Mouse (Mus musculus) megakaryocyte, adult 5-6 weeks (primary cell): ENCODE results near the gene 4930544D05Rik. TPM values are rescaled to one million over a fixed set of nuclear protein-coding genes. Genes with fewer than 3 reads are reported as not detected.
A peak's percentile ranks its signal among the peaks of the same experiment; 100 is the strongest.

ENCODE experiments used
- ATAC-seq: 2 replicates; pipeline ENCODE4 v1.8.0; 2016; ENCODE audit warnings: mild to moderate bottlenecking, inconsistent platforms; ENCODE audit not compliant: poor library complexity, severe bottlenecking
- total RNA-seq, 2 experiments: library from RNA; stranded (forward) in 1 of 2; stranded (reverse) in 1 of 2; fragments of 153-499, 151-499 nt in 1 of 2; fragments of 221-1000, 200-1000 nt in 1 of 2; gene quantifications; 2 replicates each; pipeline versions ENCODE4 v1.2.3 to v1.2.4; 2015 to 2017

Gene 4930544D05Rik
- total RNA-seq, 2 experiments from 2014 or later, result not detected

GRCm38 (mm10) chr11:70654198-70654922 lies 38.7 kb downstream of the 4930544D05Rik start, which contains the start of gene Pfn1:
Gene Pfn1, minus strand, starts transcription at chr11:70654644.
- peak; percentile 53 for ATAC-seq

- peak; percentile 32 for ATAC-seq
These were observed 39.4 kb downstream of the 4930544D05Rik start for GRCm38 (mm10) chr11:70654923-70655570.

GRCm38 (mm10) chr11:70655571-70656455 lies 40.2 kb downstream of the 4930544D05Rik start:
- no peak for ATAC-seq

- ATAC-seq, result no peak
These were observed 40.8 kb downstream of the 4930544D05Rik start for GRCm38 (mm10) chr11:70656456-70656927.

GRCm38 (mm10) chr11:70656964-70657363 lies 41.3 kb downstream of the 4930544D05Rik start, which contains the start of gene Eno3:
Gene Eno3, plus strand, starts transcription at chr11:70657202.
- no peak for ATAC-seq

- no peak for ATAC-seq
These were observed 41.9 kb downstream of the 4930544D05Rik start for GRCm38 (mm10) chr11:70657573-70657972.

GRCm38 (mm10) chr11:70657991-70658390 lies 42.3 kb downstream of the 4930544D05Rik start:
- no peak for ATAC-seq

- no peak for ATAC-seq
These were observed 42.9 kb downstream of the 4930544D05Rik start for GRCm38 (mm10) chr11:70658521-70658920.

GRCm38 (mm10) chr11:70658942-70659341 lies 43.3 kb downstream of the 4930544D05Rik start:
- no peak for ATAC-seq

GRCm38 (mm10) chr11:70660571-70660970 lies 44.9 kb downstream of the 4930544D05Rik start:
- ATAC-seq, result no peak

- no peak for ATAC-seq
These were observed 47.5 kb downstream of the 4930544D05Rik start for GRCm38 (mm10) chr11:70663101-70663500.

- ATAC-seq, result no peak
These were observed 48.3 kb downstream of the 4930544D05Rik start for GRCm38 (mm10) chr11:70663957-70664356.

- ATAC-seq, result no peak
These were observed 49.1 kb downstream of the 4930544D05Rik start for GRCm38 (mm10) chr11:70664741-70665140.

Other genes with a start within 250 kb of the 4930544D05Rik start
- 12.1 and 13.2 TPM in 2 replicates for gene Pelp1, start 205.8 kb upstream of the 4930544D05Rik start, total RNA-seq (2015)
- 5.8 and 7.4 TPM in 2 replicates for gene Pelp1, start 205.8 kb upstream of the 4930544D05Rik start, total RNA-seq (2017)
- gene Arrb2, start 183.2 kb upstream of the 4930544D05Rik start, total RNA-seq (2015), result 140 and 157 TPM in 2 replicates
- gene Arrb2, start 183.2 kb upstream of the 4930544D05Rik start, total RNA-seq (2017), result 125 and 141 TPM in 2 replicates
- gene Med11, start 163.9 kb upstream of the 4930544D05Rik start, total RNA-seq (2015), result 42.2 and 64.0 TPM in 2 replicates
- gene Med11, start 163.9 kb upstream of the 4930544D05Rik start, total RNA-seq (2017), result 47.8 and 55.3 TPM in 2 replicates
- 0.13 TPM in 1 of 2 replicates, not detected in the other for gene Zmynd15, start 156.4 kb upstream of the 4930544D05Rik start, total RNA-seq (2015)
- 0.04 TPM in 1 of 2 replicates, not detected in the other for gene Zmynd15, start 156.4 kb upstream of the 4930544D05Rik start, total RNA-seq (2017)
- 0.84 and 1.9 TPM in 2 replicates for gene Cxcl16, start 155.9 kb upstream of the 4930544D05Rik start, total RNA-seq (2015)
- 1.2 and 1.7 TPM in 2 replicates for gene Cxcl16, start 155.9 kb upstream of the 4930544D05Rik start, total RNA-seq (2017)
- gene Tm4sf5, start 110.6 kb upstream of the 4930544D05Rik start, total RNA-seq (2015), result not detected in 2 replicates
- not detected in 2 replicates for gene Tm4sf5, start 110.6 kb upstream of the 4930544D05Rik start, total RNA-seq (2017)
- gene Vmo1, start 101.2 kb upstream of the 4930544D05Rik start, total RNA-seq (2015), result not detected in 2 replicates
- not detected in 2 replicates for gene Vmo1, start 101.2 kb upstream of the 4930544D05Rik start, total RNA-seq (2017)
- not detected in 2 replicates for gene Gltpd2, start 96.7 kb upstream of the 4930544D05Rik start, total RNA-seq (2015)
- not detected in 2 replicates for gene Gltpd2, start 96.7 kb upstream of the 4930544D05Rik start, total RNA-seq (2017)
- 112 and 144 TPM in 2 replicates for gene Psmb6, start 90.5 kb upstream of the 4930544D05Rik start, total RNA-seq (2015)
- 182 and 211 TPM in 2 replicates for gene Psmb6, start 90.5 kb upstream of the 4930544D05Rik start, total RNA-seq (2017)
- gene Gm40193, start 82.9 kb upstream of the 4930544D05Rik start, total RNA-seq (2015), result not detected in 2 replicates
- gene Gm40193, start 82.9 kb upstream of the 4930544D05Rik start, total RNA-seq (2017), result not detected in 2 replicates
- gene Pld2, start 75.8 kb upstream of the 4930544D05Rik start, total RNA-seq (2015), result 6.3 and 6.5 TPM in 2 replicates
- gene Pld2, start 75.8 kb upstream of the 4930544D05Rik start, total RNA-seq (2017), result 7.3 and 11.1 TPM in 2 replicates
- 20.6 and 21.3 TPM in 2 replicates for gene Mink1, start 53.0 kb upstream of the 4930544D05Rik start, total RNA-seq (2015)
- 12.7 and 17.5 TPM in 2 replicates for gene Mink1, start 53.0 kb upstream of the 4930544D05Rik start, total RNA-seq (2017)
- gene Chrne, start 3.4 kb downstream of the 4930544D05Rik start, total RNA-seq (2015), result 0.36 TPM in 1 of 2 replicates, not detected in the other
- gene Chrne, start 3.4 kb downstream of the 4930544D05Rik start, total RNA-seq (2017), result 0.41 and 1.2 TPM in 2 replicates
- gene Gp1ba, start 23.3 kb downstream of the 4930544D05Rik start, total RNA-seq (2015), result 0.20 and 0.23 TPM in 2 replicates
- gene Gp1ba, start 23.3 kb downstream of the 4930544D05Rik start, total RNA-seq (2017), result 0.04 TPM in 1 of 2 replicates, not detected in the other
- 75.6 and 82.1 TPM in 2 replicates for gene Rnf167, start 31.4 kb downstream of the 4930544D05Rik start, total RNA-seq (2015)
- gene Rnf167, start 31.4 kb downstream of the 4930544D05Rik start, total RNA-seq (2017), result 57.4 and 60.0 TPM in 2 replicates
- gene Slc25a11, start 31.6 kb downstream of the 4930544D05Rik start, total RNA-seq (2015), result 78.9 and 93.0 TPM in 2 replicates
- gene Slc25a11, start 31.6 kb downstream of the 4930544D05Rik start, total RNA-seq (2017), result 63.4 and 66.1 TPM in 2 replicates
- gene Pfn1, start 38.8 kb downstream of the 4930544D05Rik start, total RNA-seq (2015), result 1,800 and 1,907 TPM in 2 replicates
- 869 and 896 TPM in 2 replicates for gene Pfn1, start 38.8 kb downstream of the 4930544D05Rik start, total RNA-seq (2017)
- 6.3 and 7.8 TPM in 2 replicates for gene Eno3, start 41.4 kb downstream of the 4930544D05Rik start, total RNA-seq (2015)
- gene Eno3, start 41.4 kb downstream of the 4930544D05Rik start, total RNA-seq (2017), result 5.9 and 8.2 TPM in 2 replicates
- gene Spag7, start 53.6 kb downstream of the 4930544D05Rik start, total RNA-seq (2015), result 78.5 and 83.3 TPM in 2 replicates
- gene Spag7, start 53.6 kb downstream of the 4930544D05Rik start, total RNA-seq (2017), result 67.0 and 83.5 TPM in 2 replicates
- 24.5 and 27.0 TPM in 2 replicates for gene Camta2, start 72.3 kb downstream of the 4930544D05Rik start, total RNA-seq (2015)
- 6.4 and 12.5 TPM in 2 replicates for gene Camta2, start 72.3 kb downstream of the 4930544D05Rik start, total RNA-seq (2017)
- not detected in 2 replicates for gene Inca1, start 84.3 kb downstream of the 4930544D05Rik start, total RNA-seq (2015)
- 0.57 TPM in 1 of 2 replicates, not detected in the other for gene Inca1, start 84.3 kb downstream of the 4930544D05Rik start, total RNA-seq (2017)
- 6.7 and 7.7 TPM in 2 replicates for gene Kif1c, start 84.7 kb downstream of the 4930544D05Rik start, total RNA-seq (2015)
- gene Kif1c, start 84.7 kb downstream of the 4930544D05Rik start, total RNA-seq (2017), result 17.4 and 21.6 TPM in 2 replicates
- 1.9 and 4.8 TPM in 2 replicates for gene Zfp3, start 148.4 kb downstream of the 4930544D05Rik start, total RNA-seq (2015)
- gene Zfp3, start 148.4 kb downstream of the 4930544D05Rik start, total RNA-seq (2017), result 2.1 and 2.8 TPM in 2 replicates
- gene Scimp, start 196.7 kb downstream of the 4930544D05Rik start, total RNA-seq (2015), result 0.65 and 2.3 TPM in 2 replicates
- 2.6 and 3.3 TPM in 2 replicates for gene Scimp, start 196.7 kb downstream of the 4930544D05Rik start, total RNA-seq (2017)
- gene Rabep1, start 228.9 kb downstream of the 4930544D05Rik start, total RNA-seq (2015), result 18.6 and 18.9 TPM in 2 replicates
- 47.8 and 55.9 TPM in 2 replicates for gene Rabep1, start 228.9 kb downstream of the 4930544D05Rik start, total RNA-seq (2017)